22 mouse cellular contexts compared by ENCODE assay signal in genomic region chr12:106607240-106607639, GRCm38 (mm10).
DNase-seq lines count a peak whose midpoint lies in the region; ATAC-seq and TF ChIP-seq lines count a peak whose summit lies in the region.
"Had no signal": no experiment of that assay in that cellular context is flagged by ENCODE, and none has a peak within 500 bp of the region (broad histone marks: within the 10 kb centered on the region; RNA-seq: fewer than 3 reads in every experiment).

No protein-coding gene starts in this region.

- intact Hi-C loops in left cerebral cortex, postnatal 10 days (cut with DNase I), result no loop called here

- H3K9me3 ChIP-seq in kidney, postnatal 0 days (replicated peaks; ENCODE audit: low read length), result no peaks in the 10 kb centered on the region
- no peaks in the 10 kb centered on the region for H3K9me3 ChIP-seq in midbrain, embryonic 15.5 days
- H3K9me3 ChIP-seq: forebrain, embryonic 15.5 days; heart, embryonic 13.5 days; kidney, embryonic 15.5 days had no signal

- no peak for ATAC-seq in kidney, postnatal 0 days (replicated peaks; ENCODE audit: low FRiP score, low read depth)
- no peak for ATAC-seq in midbrain, embryonic 15.5 days (replicated peaks)
- ATAC-seq: activated CD4-positive, CD25-positive, alpha-beta regulatory T cell, adult 4 months; forebrain, embryonic 15.5 days; intestine, embryonic 16.5 days had no signal

- H3K4me2 ChIP-seq in kidney, postnatal 0 days (ENCODE audit: low read length), result no peak overlapping the region
- no peak overlapping the region for H3K4me2 ChIP-seq in midbrain, embryonic 15.5 days
- H3K4me2 ChIP-seq: forebrain, embryonic 15.5 days; heart, embryonic 13.5 days; kidney, embryonic 15.5 days had no signal

- no peaks in the 10 kb centered on the region for H3K4me1 ChIP-seq in kidney, postnatal 0 days (replicated peaks; ENCODE audit: insufficient read depth, low read length)
- peaks cover 4% of the 10 kb centered on the region; the same call in 1 of the 2 replicates for H3K4me1 ChIP-seq in midbrain, embryonic 15.5 days
- H3K4me1 ChIP-seq: forebrain, embryonic 15.5 days; heart, embryonic 13.5 days; kidney, embryonic 15.5 days had no signal

- DNase-seq in kidney, postnatal 0 days (ENCODE audit: low spot score), result no peak
- no peak for DNase-seq in kidney, postnatal 4 days
- DNase-seq in thymus, postnatal 25 days, result peak; percentile 13
- DNase-seq in thymus, adult 18-20 months, result no peak
- no peak for DNase-seq in liver
- DNase-seq in left cerebral cortex, postnatal 10 days (ENCODE audit: extremely low spot score in 1 of 2, low spot score in 2 of 2), result no peak
- DNase-seq: adrenal gland, postnatal 14 days; cerebellum, adult 11 months; cerebellum, postnatal 10 days; gastrocnemius, postnatal 14 days; heart, adult 18-20 months; layer of hippocampus, postnatal 36 days; left cerebral cortex, postnatal 4 days; lung, adult 18-20 months; lung, postnatal 14 days; right cerebral cortex, postnatal 4 days had no signal

- no peak overlapping the region for H3K27ac ChIP-seq in kidney, postnatal 0 days
- peak overlapping the region; percentile 61; the same call in 1 of the 2 replicates for H3K27ac ChIP-seq in midbrain, embryonic 15.5 days
- H3K27ac ChIP-seq: forebrain, embryonic 15.5 days; heart, embryonic 13.5 days; kidney, embryonic 15.5 days had no signal

- no peak overlapping the region for H3K4me3 ChIP-seq in kidney, postnatal 0 days (replicated peaks; ENCODE audit: low read depth, low read length)
- no peak overlapping the region for H3K4me3 ChIP-seq in midbrain, embryonic 15.5 days
- H3K4me3 ChIP-seq: forebrain, embryonic 15.5 days; heart, embryonic 13.5 days; kidney, embryonic 15.5 days had no signal

- H3K36me3 ChIP-seq in kidney, postnatal 0 days (ENCODE audit: insufficient read depth, low read length), result no peaks in the 10 kb centered on the region
- H3K36me3 ChIP-seq in midbrain, embryonic 15.5 days (replicated peaks), result no peaks in the 10 kb centered on the region
- H3K36me3 ChIP-seq: forebrain, embryonic 15.5 days; heart, embryonic 13.5 days; kidney, embryonic 15.5 days had no signal

- no peaks in the 10 kb centered on the region for H3K27me3 ChIP-seq in kidney, postnatal 0 days (ENCODE audit: insufficient read depth, low read length)
- no peaks in the 10 kb centered on the region for H3K27me3 ChIP-seq in midbrain, embryonic 15.5 days (replicated peaks)
- H3K27me3 ChIP-seq: forebrain, embryonic 15.5 days; heart, embryonic 13.5 days; kidney, embryonic 15.5 days had no signal

- no peak overlapping the region for H3K9ac ChIP-seq in kidney, postnatal 0 days (ENCODE audit: low read depth, low read length)
- no peak overlapping the region for H3K9ac ChIP-seq in midbrain, embryonic 15.5 days
- H3K9ac ChIP-seq: forebrain, embryonic 15.5 days; heart, embryonic 13.5 days; kidney, embryonic 15.5 days had no signal

- peak; percentile 37; the same call in 1 of the 2 replicates for TF ChIP-seq CTCF in kidney, postnatal 0 days (IDR thresholded peaks at IDR 0.05; ENCODE audit: low read depth)
